Mouse (Mus musculus): Measurements from ENCODE around the gene Oaz1. TPM values are rescaled to one million over a fixed set of nuclear protein-coding genes. Genes with fewer than 3 reads are reported as not detected.
A peak's percentile ranks its signal among the peaks of the same experiment; 100 is the strongest.

The Oaz1 gene
- total RNA-seq, 2 experiments from 2014 or later = 893 to 962 TPM

GRCm38 (mm10) chr10:80842334-80842733 lies 15.9 kb downstream of the Oaz1 start:
- DNase-seq = no peak
- intact Hi-C loops (cut with DNase I) = no loop called here

DNA sequence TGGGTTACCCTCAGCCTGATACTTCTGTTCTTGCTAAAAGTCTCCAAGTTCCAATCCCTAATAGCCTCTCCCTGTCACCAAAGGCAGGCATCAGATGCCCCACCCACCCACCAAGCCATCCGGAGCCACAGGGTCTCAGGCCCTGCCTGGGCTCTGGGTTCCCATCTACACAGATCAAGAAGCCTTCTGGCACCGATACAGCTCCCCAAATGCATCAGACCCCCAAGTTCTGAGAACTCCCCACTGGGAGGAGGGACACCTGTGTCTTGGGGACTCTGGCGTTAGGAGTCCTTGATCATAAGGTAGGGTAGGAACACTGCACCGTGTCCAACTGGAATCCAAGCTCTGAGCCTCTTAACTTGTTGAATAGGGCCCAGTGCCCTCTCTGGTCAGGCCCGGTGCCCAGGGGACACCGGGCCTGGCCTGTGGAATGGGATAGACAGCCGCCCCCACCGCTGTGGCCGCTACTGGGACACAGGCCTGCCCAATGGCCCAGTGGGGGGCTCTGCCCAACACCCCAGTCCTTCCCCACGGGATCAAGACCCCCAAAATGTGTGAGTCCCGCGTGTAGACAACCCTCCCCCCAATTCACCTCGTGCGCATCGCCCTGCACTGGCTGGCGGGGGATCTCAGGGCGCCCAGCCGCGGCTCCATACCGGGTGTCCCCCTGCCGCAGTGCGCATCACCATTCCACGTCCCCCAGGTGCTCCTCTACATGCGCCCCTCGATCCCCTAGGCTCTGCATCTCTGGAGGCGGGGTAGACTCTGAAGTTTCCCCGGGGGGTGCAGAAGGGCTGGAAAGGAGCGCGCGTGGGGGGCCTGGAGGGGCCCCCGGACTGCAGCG lies 16.9 kb downstream of the Oaz1 start:
- no peak for DNase-seq
- intact Hi-C loops (cut with DNase I) = no loop called here

DNA sequence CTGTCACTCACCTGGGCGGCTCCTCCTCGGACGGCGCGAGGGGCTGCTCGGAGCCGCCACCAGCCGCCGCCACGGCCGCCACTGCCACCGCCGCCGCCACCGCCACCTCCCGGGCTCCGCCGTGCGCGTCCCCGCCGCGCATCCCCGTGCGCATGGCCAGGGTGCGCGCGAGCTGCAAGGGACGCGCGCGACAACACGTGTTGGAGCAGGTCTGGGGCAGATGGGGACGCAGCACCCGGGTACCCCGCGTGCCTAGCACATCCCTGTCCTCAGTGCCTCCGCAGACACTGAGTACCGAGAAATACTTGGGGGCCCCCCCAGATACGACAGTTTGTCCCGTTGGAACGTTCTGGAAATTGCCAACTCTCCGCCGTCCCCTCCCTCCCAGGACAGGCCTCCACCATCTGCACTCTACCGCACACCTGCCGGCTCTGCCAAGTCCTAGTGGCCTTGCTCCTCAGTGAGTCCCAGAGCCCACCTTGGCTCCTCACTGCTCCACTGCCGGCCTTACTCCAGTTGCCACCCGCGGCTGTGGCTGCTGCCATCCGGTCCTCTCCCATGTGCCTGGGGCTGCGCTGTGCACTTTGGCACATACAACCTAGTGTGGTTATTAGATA lies 17.6 kb downstream of the Oaz1 start, which contains the start of gene Lingo3:
Gene Lingo3, minus strand, starts transcription at position 109 of the 617 bp plus-strand sequence.
- peak in 1 of 2 experiments; percentile 54 for DNase-seq
- intact Hi-C loops (cut with DNase I) = no loop called here

GRCm38 (mm10) chr10:80845055-80845693 lies 18.7 kb downstream of the Oaz1 start:
- no peak for DNase-seq
- intact Hi-C loops (cut with DNase I) = no loop called here

- intact Hi-C loops (cut with DNase I) = no loop called here
- DNase-seq = no peak
Observed at GRCm38 (mm10) chr10:80845732-80846131, 19.3 kb downstream of the Oaz1 start.

GRCm38 (mm10) chr10:80848571-80848970 lies 22.1 kb downstream of the Oaz1 start:
- intact Hi-C loops (cut with DNase I) = no loop called here
- DNase-seq = peak in 1 of 2 experiments; percentile 50

GRCm38 (mm10) chr10:80854913-80855748 lies 28.7 kb downstream of the Oaz1 start, which contains the start of the genes Lsm7 and Sppl2b:
TSS of gene Lsm7 (minus strand) at chr10:80855209.
TSS of gene Sppl2b (plus strand) at chr10:80855275.
- intact Hi-C loops (cut with DNase I) = loop anchor here (2.0 kb wide), 1 partner anchor 22 kb away; no protein-coding TSS in a partner anchor
- peak; percentile 99 to 100 for DNase-seq

- peak in 1 of 2 experiments; percentile 18 for DNase-seq
Observed at GRCm38 (mm10) chr10:80855749-80856073, 29.3 kb downstream of the Oaz1 start.

GRCm38 (mm10) chr10:80856267-80856666 lies 29.8 kb downstream of the Oaz1 start:
- DNase-seq = peak in 1 of 2 experiments; percentile 25
- intact Hi-C loops (cut with DNase I) = no loop called here

More at GRCm38 (mm10) chr10:80855749-80856073, 29.3 kb downstream of the Oaz1 start:
- intact Hi-C loops (cut with DNase I) = loop anchor here (2.0 kb wide), 1 partner anchor 23 kb away; no protein-coding TSS in a partner anchor

DNA sequence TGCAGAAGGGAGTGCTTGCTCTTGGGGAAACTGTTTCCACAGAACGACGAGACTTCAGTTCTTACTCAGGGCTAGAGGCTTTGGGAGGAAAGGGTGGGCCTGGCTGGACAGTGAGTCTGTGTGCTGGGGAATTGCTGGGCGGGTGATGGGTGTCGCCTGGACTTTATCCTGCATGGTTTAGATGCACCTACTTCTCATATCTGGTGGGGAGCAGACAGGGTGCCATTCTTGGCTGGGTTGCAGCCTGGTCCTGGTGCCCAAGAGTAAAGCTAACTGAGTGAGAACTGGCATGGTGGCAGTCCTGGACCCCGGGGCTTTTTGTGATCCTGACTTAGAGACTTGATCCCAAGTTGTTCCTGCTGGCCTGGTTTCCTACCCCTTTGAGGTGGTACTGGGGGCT lies 30.5 kb downstream of the Oaz1 start:
- DNase-seq = no peak

GRCm38 (mm10) chr10:80857386-80857785 lies 30.9 kb downstream of the Oaz1 start:
- no peak for DNase-seq
- intact Hi-C loops (cut with DNase I) = no loop called here

More for the DNA sequence above, 30.5 kb downstream of the Oaz1 start:
- intact Hi-C loops (cut with DNase I) = no loop called here

GRCm38 (mm10) chr10:80857848-80858247 lies 31.4 kb downstream of the Oaz1 start:
- no peak for DNase-seq
- intact Hi-C loops (cut with DNase I) = no loop called here

GRCm38 (mm10) chr10:80858350-80858935 lies 32.0 kb downstream of the Oaz1 start:
- no peak for DNase-seq

GRCm38 (mm10) chr10:80862305-80862704 lies 35.8 kb downstream of the Oaz1 start:
- DNase-seq = no peak
- intact Hi-C loops (cut with DNase I) = no loop called here

More at GRCm38 (mm10) chr10:80858350-80858935, 32.0 kb downstream of the Oaz1 start:
- intact Hi-C loops (cut with DNase I) = no loop called here

- intact Hi-C loops (cut with DNase I) = no loop called here
- DNase-seq = peak in 1 of 2 experiments; percentile 14
Observed at GRCm38 (mm10) chr10:80864446-80864845, 38.0 kb downstream of the Oaz1 start.

DNA sequence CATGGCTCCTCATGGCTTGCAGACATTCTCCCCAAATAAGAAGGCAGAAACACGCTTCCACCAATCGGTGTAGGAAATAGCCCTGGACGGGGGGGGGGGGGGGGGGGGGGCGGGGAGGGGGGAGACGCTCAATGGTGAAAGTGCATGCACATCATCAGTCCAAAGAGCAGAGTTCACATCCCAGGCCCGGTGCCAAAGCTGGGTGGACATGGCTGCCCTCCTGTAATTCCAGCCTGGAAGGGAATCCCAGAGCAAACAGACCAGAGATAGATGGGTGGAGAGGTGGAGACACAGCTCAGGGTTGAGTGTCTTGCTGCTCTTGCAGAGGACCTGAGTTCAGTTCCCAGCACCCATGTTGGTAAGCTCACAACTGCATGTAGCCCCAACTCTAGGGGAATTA lies 44.5 kb downstream of the Oaz1 start:
- intact Hi-C loops (cut with DNase I) = no loop called here
- no peak for DNase-seq

DNA sequence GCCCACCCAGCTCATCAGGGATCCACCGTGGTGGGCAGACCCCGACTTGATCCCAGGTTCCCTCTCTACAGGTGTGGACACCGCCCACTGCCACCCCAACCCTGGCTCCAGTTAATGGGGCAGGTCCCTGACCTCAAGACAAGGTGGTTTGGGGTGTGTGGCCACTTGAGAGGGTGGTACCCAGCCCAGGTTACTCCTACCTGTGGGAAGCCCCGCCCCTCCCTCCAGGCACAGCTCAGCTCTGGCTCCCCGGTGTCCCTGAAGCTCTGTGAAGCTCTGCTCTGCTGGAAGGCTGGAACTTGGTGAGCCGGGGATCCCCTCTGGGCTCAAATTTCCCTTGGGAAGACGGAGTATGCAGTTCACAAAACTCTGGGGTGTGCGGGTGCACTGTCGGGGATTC lies 45.1 kb downstream of the Oaz1 start, which contains the start of gene Tmprss9:
Gene Tmprss9, plus strand, starts transcription at position 268 of the 400 bp plus-strand sequence.
- no peak for DNase-seq
- intact Hi-C loops (cut with DNase I) = no loop called here

- intact Hi-C loops (cut with DNase I) = no loop called here
- DNase-seq = no peak
Observed at GRCm38 (mm10) chr10:80874035-80874434, 47.6 kb downstream of the Oaz1 start.

- intact Hi-C loops (cut with DNase I) = loop anchor here (2.0 kb wide), 1 partner anchor 127 kb away; no protein-coding TSS in a partner anchor
- DNase-seq = peak; percentile 52 to 74
Observed at GRCm38 (mm10) chr10:80876028-80876427, 49.6 kb downstream of the Oaz1 start.
